Mouse (Mus musculus) lung, embryonic 14.5 days (tissue): ENCODE measurements around the gene Dolpp1. TPM values are rescaled to one million over a fixed set of nuclear protein-coding genes. Genes with fewer than 3 reads are reported as not detected.

Source experiments
- ATAC-seq: fragments of 200-750 bp; cut with Nextera tagmentation; 2 replicates; pipeline ENCODE4 v1.8.0; 2017; ENCODE audit warnings: mild to moderate bottlenecking, moderate TSS enrichment, moderate library complexity; ENCODE audit not compliant: insufficient read depth
- DNase-seq: peaks from one replicate; pipeline ENCODE4 v3.0.0-alpha.2; 2015
- H3K27ac ChIP-seq: fragments of 300-500 bp; sonication (generic); 2 replicates; pipeline ENCODE4 v1.5.1; 2014; ENCODE audit warnings: low read depth, mild to moderate bottlenecking, moderate library complexity
- H3K27me3 ChIP-seq: fragments of 300-500 bp; sonication (generic); 2 replicates; pipeline ENCODE4 v1.6.1; 2014; ENCODE audit warnings: low read length, control low read depth; ENCODE audit not compliant: insufficient read depth
- H3K36me3 ChIP-seq: fragments of 300-500 bp; sonication (generic); 2 replicates; pipeline ENCODE4 v1.6.1; 2014; ENCODE audit warnings: control low read depth; ENCODE audit not compliant: insufficient read depth
- H3K4me1 ChIP-seq: fragments of 300-500 bp; sonication (generic); 2 replicates; pipeline ENCODE4 v1.6.1; 2014; ENCODE audit warnings: antibody characterized with exemption, control low read depth; ENCODE audit not compliant: insufficient read depth
- H3K4me2 ChIP-seq: fragments of 300-500 bp; sonication (generic); 2 replicates; pipeline ENCODE4 v1.6.1; 2014; ENCODE audit warnings: mild to moderate bottlenecking
- H3K4me3 ChIP-seq: fragments of 300-500 bp; sonication (generic); 2 replicates; pipeline ENCODE4 v1.5.1; 2014; ENCODE audit warnings: low read depth, low read length
- H3K9ac ChIP-seq: fragments of 300-500 bp; sonication (generic); 2 replicates; pipeline ENCODE4 v1.6.1; 2014
- H3K9me3 ChIP-seq: fragments of 300-500 bp; sonication (generic); 2 replicates; pipeline ENCODE4 v1.6.1; 2016; ENCODE audit warnings: low read depth, low read length, control low read depth
- CTCF ChIP-seq: IDR thresholded peaks from 2 replicates; pipeline ENCODE4 v1.5.1; 2016; ENCODE audit warnings: antibody characterized with exemption, low read depth
- WGBS: fragments of 180-500 bp; shearing (Covaris S2); extraction: QIAGEN DNeasy Blood & Tissue Kit; methylation state at CpG from one replicate; pipeline ENCODE4 v1.1.7; 2014; 5-methylcytosine and 5-hydroxymethylcytosine counted together
- microRNA-seq: library from miRNA; unstranded; fragments of <30 nt; microRNA quantifications from one replicate; pipeline ENCODE4, GENCODE M21; 2016; ENCODE audit warnings: borderline number of aligned reads
- polyA plus RNA-seq: library from polyadenylated mRNA; unstranded; fragments of >200 nt; fragmentation: Nextera tagmentation; extraction: Ambion mirVana; gene quantifications from 2 replicates; pipeline ENCODE4 v1.2.1, GENCODE M21; 2014

The Dolpp1 gene
- polyA plus RNA-seq, 1 experiment from 2014 or later: 34.2 TPM

DNA sequence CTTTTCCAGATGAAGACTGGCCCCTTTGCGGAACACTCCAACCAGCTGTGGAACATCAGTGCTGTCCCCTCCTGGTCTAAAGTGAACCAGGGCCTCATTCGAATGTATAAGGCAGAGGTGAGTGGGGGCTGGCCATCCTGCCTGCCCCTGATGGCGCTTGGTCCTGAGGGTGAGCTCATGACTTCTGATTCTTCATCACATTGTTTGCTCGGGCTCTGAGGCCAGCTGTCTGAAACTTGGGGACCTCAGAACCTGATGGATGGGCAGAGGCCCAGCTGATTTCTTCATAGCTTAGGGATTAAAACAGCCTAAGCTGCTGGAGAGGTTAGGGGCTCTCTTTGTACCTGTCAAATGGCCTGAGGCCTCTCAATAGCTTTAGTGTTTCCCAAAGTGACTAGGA, 51.2 kb downstream of the Dolpp1 start:
- Histone ChIP-seq H3K36me3 (peaks cover 69% of the 10 kb centered on the region), H3K27ac (peak overlapping the region; percentile 100), H3K27me3 (no peaks in the 10 kb centered on the region), H3K4me3 (peak overlapping the region; percentile 41; the same call in 1 of the 2 replicates), H3K4me2 (peak overlapping the region; percentile 80), H3K9ac (peak overlapping the region; percentile 64), H3K9me3 (no peaks in the 10 kb centered on the region), H3K4me1 (peaks cover 57% of the 10 kb centered on the region)
- 27% methylated on average over 4 of the region's 4 CpGs for WGBS
- no peak for DNase-seq
- no peak for ATAC-seq
- TF ChIP-seq CTCF: no peak

- Histone ChIP-seq H3K4me3 (no peak overlapping the region), H3K36me3 (peaks cover 67% of the 10 kb centered on the region), H3K9me3 (no peaks in the 10 kb centered on the region), H3K4me1 (peaks cover 57% of the 10 kb centered on the region), H3K9ac (no peak overlapping the region), H3K27ac (peak overlapping the region; percentile 100), H3K4me2 (peak overlapping the region; percentile 80), H3K27me3 (no peaks in the 10 kb centered on the region)
- WGBS: 44% methylated on average over 5 of the region's 5 CpGs
- DNase-seq (peak; percentile 65), ATAC-seq (no peak)
- TF ChIP-seq CTCF: no peak
These were observed 52.0 kb downstream of the Dolpp1 start for GRCm38 (mm10) chr2:30444006-30444405.

DNA sequence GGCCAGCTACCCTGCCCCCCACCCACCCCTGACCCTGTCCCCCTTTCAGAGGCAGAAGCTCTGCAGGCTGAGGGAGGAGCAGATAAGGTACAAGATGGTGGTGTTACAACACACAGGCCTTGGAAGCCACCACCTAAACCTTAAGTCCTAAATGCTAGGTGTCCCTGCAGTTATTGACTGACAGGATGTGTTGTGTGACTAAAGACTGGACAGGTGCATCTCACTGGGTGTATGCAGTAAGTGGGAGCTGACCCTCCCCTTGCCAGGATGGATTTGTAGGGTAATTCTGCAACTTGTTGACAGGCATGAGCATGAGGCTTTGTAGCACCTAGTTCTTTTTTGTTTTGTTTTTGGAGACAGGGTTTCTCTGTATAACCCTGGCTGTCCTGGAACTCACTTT, 52.4 kb downstream of the Dolpp1 start:
- Histone ChIP-seq H3K4me3 (no peak overlapping the region), H3K4me2 (peak overlapping the region; percentile 80), H3K4me1 (peaks cover 57% of the 10 kb centered on the region), H3K9ac (no peak overlapping the region), H3K27me3 (no peaks in the 10 kb centered on the region), H3K27ac (peak overlapping the region; percentile 100), H3K9me3 (no peaks in the 10 kb centered on the region), H3K36me3 (peaks cover 67% of the 10 kb centered on the region)
- no peak for DNase-seq
- no peak for TF ChIP-seq CTCF
- ATAC-seq: no peak

DNA sequence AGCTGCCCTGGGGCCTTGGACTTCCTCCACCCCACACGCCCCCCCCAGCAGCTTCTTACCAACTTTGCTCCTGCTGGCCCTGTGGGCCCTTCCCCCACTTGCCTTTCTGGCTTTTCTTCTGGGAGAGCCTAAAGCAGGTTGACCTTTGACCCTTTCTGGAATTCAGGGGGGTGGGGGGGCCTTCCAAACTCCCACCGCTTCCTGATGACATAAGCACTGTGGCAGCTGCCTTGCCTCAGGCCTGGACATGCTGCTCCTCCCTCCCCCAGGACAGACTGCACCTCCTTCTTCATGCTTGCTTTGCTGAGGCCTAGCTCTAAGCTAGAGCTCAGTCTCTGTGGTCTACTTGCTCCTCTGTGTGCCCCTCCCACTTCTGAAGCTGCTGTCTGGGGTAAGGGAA, 53.3 kb downstream of the Dolpp1 start:
- peak overlapping the region; percentile 100 for H3K27ac ChIP-seq
- no peaks in the 10 kb centered on the region for H3K27me3 ChIP-seq
- no peak for TF ChIP-seq CTCF
- WGBS: 6% methylated on average over 2 of the region's 2 CpGs
- H3K4me2 ChIP-seq: peak overlapping the region; percentile 10
- H3K9ac ChIP-seq: peak overlapping the region; percentile 36
- H3K4me3 ChIP-seq: no peak overlapping the region
- H3K9me3 ChIP-seq: peaks cover 4% of the 10 kb centered on the region; the same call in 1 of the 2 replicates
- peaks cover 51% of the 10 kb centered on the region for H3K4me1 ChIP-seq
- DNase-seq (peak; percentile 69), ATAC-seq (peak; percentile 35; the same call in 1 of the 2 replicates)
- peaks cover 67% of the 10 kb centered on the region for H3K36me3 ChIP-seq

GRCm38 (mm10) chr2:30446891-30447826, 55.1 kb downstream of the Dolpp1 start:
- no peak overlapping the region for H3K9ac ChIP-seq
- H3K9me3 ChIP-seq: peaks cover 5% of the 10 kb centered on the region; the same call in 1 of the 2 replicates
- H3K4me3 ChIP-seq: no peak overlapping the region
- WGBS: 77% methylated on average over 10 of the region's 10 CpGs
- peak overlapping the region; percentile 100; the same call in 1 of the 2 replicates for H3K27ac ChIP-seq
- H3K27me3 ChIP-seq: no peaks in the 10 kb centered on the region
- no peak overlapping the region for H3K4me2 ChIP-seq
- ATAC-seq (no peak), DNase-seq (no peak)
- peaks cover 37% of the 10 kb centered on the region for H3K4me1 ChIP-seq
- no peak for TF ChIP-seq CTCF
- H3K36me3 ChIP-seq: peaks cover 71% of the 10 kb centered on the region

DNA sequence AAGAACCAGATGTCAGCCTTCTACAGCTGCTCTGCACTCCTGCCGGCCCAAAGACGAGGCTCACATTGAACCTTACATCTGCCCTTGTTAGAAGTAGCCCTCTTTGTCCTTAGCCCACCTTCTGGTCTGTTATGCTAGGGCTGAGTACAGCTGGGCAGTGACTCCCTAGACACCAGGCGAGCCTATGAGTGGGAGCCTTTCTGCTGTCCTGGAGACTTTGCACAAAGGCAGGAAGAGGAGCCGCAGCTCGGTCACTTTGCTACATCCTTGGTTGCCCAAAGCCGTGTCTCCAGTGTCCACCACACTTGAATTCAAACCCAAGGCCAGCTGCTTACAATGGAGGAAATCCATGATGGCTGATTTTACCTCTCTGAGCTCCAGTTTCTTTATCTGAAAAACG, 56.3 kb downstream of the Dolpp1 start:
- DNase-seq: no peak
- peaks cover 25% of the 10 kb centered on the region for H3K4me1 ChIP-seq
- H3K4me3 ChIP-seq: no peak overlapping the region
- 90% methylated on average over 7 of the region's 7 CpGs for WGBS
- H3K36me3 ChIP-seq: peaks cover 66% of the 10 kb centered on the region
- H3K27ac ChIP-seq: peak overlapping the region; percentile 15; the same call in 1 of the 2 replicates
- TF ChIP-seq CTCF: no peak
- H3K9ac ChIP-seq: no peak overlapping the region
- H3K9me3 ChIP-seq: peaks cover 5% of the 10 kb centered on the region; the same call in 1 of the 2 replicates
- no peak for ATAC-seq
- H3K27me3 ChIP-seq: no peaks in the 10 kb centered on the region
- no peak overlapping the region for H3K4me2 ChIP-seq

Small RNA genes lying within 50 kb of the gene (microRNA-seq; reads per million reads assigned to microRNA genes)
- not detected for gene Gm47292

Other genes starting within 250 kb of the Dolpp1 start
- gene Endog, start 220.8 kb upstream of the Dolpp1 start, polyA plus RNA-seq: 18.4 and 19.7 TPM in 2 replicates
- gene Spout1, start 213.8 kb upstream of the Dolpp1 start, polyA plus RNA-seq: 67.1 and 72.6 TPM in 2 replicates
- gene Kyat1, start 186.4 kb upstream of the Dolpp1 start, polyA plus RNA-seq: 7.6 and 8.7 TPM in 2 replicates
- 43.9 and 44.4 TPM in 2 replicates for gene Lrrc8a, start 154.5 kb upstream of the Dolpp1 start, polyA plus RNA-seq
- 0.20 and 0.23 TPM in 2 replicates for gene Gm28035, start 151.7 kb upstream of the Dolpp1 start, polyA plus RNA-seq
- gene Phyhd1, start 126.1 kb upstream of the Dolpp1 start, polyA plus RNA-seq: 7.1 and 7.3 TPM in 2 replicates
- gene Gm28038, start 111.2 kb upstream of the Dolpp1 start, polyA plus RNA-seq: not detected in 2 replicates
- gene Dolk, start 105.9 kb upstream of the Dolpp1 start, polyA plus RNA-seq: 30.6 and 31.7 TPM in 2 replicates
- 49.4 and 56.0 TPM in 2 replicates for gene Nup188, start 105.9 kb upstream of the Dolpp1 start, polyA plus RNA-seq
- 57.5 and 59.9 TPM in 2 replicates for gene Sh3glb2, start 32.9 kb upstream of the Dolpp1 start, polyA plus RNA-seq
- gene Miga2, start 28.0 kb upstream of the Dolpp1 start, polyA plus RNA-seq: 19.9 and 24.5 TPM in 2 replicates
- 28.0 and 30.3 TPM in 2 replicates for gene Crat, start 23.6 kb downstream of the Dolpp1 start, polyA plus RNA-seq
- gene Ptpa, start 23.8 kb downstream of the Dolpp1 start, polyA plus RNA-seq: 85.7 and 95.5 TPM in 2 replicates
- 4.7 and 4.9 TPM in 2 replicates for gene Ier5l, start 82.0 kb downstream of the Dolpp1 start, polyA plus RNA-seq
- gene Cstad, start 202.8 kb downstream of the Dolpp1 start, polyA plus RNA-seq: 0.95 and 1.5 TPM in 2 replicates